Mouse (Mus musculus) intestine, postnatal 0 days (tissue): ENCODE data around the gene Kel. TPM values are rescaled to one million over a fixed set of nuclear protein-coding genes. Genes with fewer than 3 reads are reported as not detected.

Experiments
- ATAC-seq: fragments of 200-750 bp; cut with Nextera tagmentation; 2 replicates; pipeline ENCODE4 v1.8.0; 2017; ENCODE audit warnings: mild to moderate bottlenecking, moderate TSS enrichment, moderate library complexity
- H3K27ac ChIP-seq: fragments of 300-500 bp; sonication (generic); 2 replicates; pipeline ENCODE4 v1.5.1; 2014; ENCODE audit warnings: mild to moderate bottlenecking, low read depth, low read length, moderate library complexity
- H3K27me3 ChIP-seq: fragments of 300-500 bp; sonication (generic); replicated peaks from 2 replicates; pipeline ENCODE4 v1.6.1; 2014; ENCODE audit warnings: low read length, mixed read lengths; ENCODE audit not compliant: control insufficient read depth, insufficient read depth
- H3K36me3 ChIP-seq: fragments of 300-500 bp; sonication (generic); 2 replicates; pipeline ENCODE4 v1.6.1; 2014; ENCODE audit warnings: mild to moderate bottlenecking, moderate library complexity; ENCODE audit not compliant: control insufficient read depth, insufficient read depth
- H3K4me1 ChIP-seq: fragments of 300-500 bp; sonication (generic); replicated peaks from 2 replicates; pipeline ENCODE4 v1.6.1; 2014; ENCODE audit warnings: antibody characterized with exemption, low read length, mixed read lengths; ENCODE audit not compliant: control insufficient read depth, insufficient read depth
- H3K4me2 ChIP-seq: fragments of 300-500 bp; sonication (generic); replicated peaks from 2 replicates; pipeline ENCODE4 v1.6.1; 2014; ENCODE audit warnings: low read depth, mild to moderate bottlenecking, moderate library complexity
- H3K4me3 ChIP-seq: fragments of 300-500 bp; sonication (generic); 2 replicates; pipeline ENCODE4 v1.5.1; 2014; ENCODE audit warnings: low read depth, low read length
- H3K9ac ChIP-seq: fragments of 300-500 bp; sonication (generic); 2 replicates; pipeline ENCODE4 v1.6.1; 2014; ENCODE audit warnings: mild to moderate bottlenecking, low read depth, low read length
- H3K9me3 ChIP-seq: fragments of 300-500 bp; sonication (generic); 2 replicates; pipeline ENCODE4 v1.6.1; 2016; ENCODE audit warnings: mixed run types; ENCODE audit not compliant: control insufficient read depth
- CTCF ChIP-seq: sonication (generic); IDR thresholded peaks from 2 replicates; pipeline ENCODE4 v1.5.1; 2016; ENCODE audit warnings: low read depth, mild to moderate bottlenecking, control low read depth, antibody characterized with exemption, moderate library complexity
- WGBS: fragments of 180-500 bp; shearing (Covaris S2); extraction: QIAGEN DNeasy Blood & Tissue Kit; methylation state at CpG from one replicate; pipeline ENCODE4 v1.1.7; 2014; 5-methylcytosine and 5-hydroxymethylcytosine counted together
- polyA plus RNA-seq: library from polyadenylated mRNA; unstranded; fragments of >200 nt; fragmentation: Nextera tagmentation; extraction: Ambion mirVana; gene quantifications from 2 replicates; pipeline ENCODE4 v1.2.1, GENCODE M21; 2015

The Kel gene
- polyA plus RNA-seq, 1 experiment from 2014 or later, result 0.10 TPM

DNA sequence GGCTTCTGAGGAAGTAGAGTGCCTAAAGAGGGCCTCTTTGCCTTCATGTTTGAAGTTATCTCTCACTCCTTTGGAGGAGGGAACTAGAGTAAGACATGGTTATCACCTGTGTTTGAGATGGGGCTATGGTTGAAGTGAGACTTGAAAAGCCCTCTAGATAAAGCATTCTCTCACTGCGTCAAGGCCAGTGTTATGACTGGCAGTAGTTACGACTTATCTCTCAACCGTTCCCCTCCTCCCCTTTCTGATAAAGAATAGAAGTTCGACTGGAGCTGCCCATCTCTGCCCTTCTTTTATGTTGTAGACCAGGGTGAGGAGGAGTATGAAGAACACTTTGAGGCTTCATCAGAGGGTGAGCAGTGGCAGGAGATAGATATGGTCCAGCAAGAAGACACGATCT, 19.2 kb downstream of the Kel start:
- no peak for TF ChIP-seq CTCF
- Histone ChIP-seq H3K36me3 (no peaks in the 10 kb centered on the region), H3K9me3 (no peaks in the 10 kb centered on the region), H3K4me3 (no peak overlapping the region), H3K4me2 (no peak overlapping the region), H3K9ac (no peak overlapping the region), H3K27me3 (no peaks in the 10 kb centered on the region), H3K4me1 (no peaks in the 10 kb centered on the region; the same call in 1 of the 2 replicates), H3K27ac (no peak overlapping the region)
- no peak for ATAC-seq
- WGBS, result 56% methylated on average over 5 of the region's 5 CpGs

DNA sequence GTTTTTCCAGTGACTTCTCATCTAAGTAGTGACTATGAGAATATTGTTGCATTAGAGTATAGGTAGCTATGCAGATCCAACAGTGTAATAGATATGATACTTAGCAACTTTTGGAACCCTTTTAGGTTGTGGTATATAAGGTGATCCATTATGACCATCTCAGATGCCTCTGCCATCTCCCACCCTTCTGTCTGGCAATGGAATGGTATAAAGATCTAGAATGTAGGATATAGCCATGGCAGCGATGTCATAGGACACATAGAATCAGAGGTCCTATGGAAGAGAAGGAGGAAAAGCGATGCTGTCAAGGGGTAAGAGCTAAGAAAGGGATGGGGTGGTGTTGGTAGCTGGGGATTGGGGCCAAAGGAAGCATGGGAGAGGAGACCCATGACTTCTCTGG, 20.0 kb downstream of the Kel start, which contains the start of gene Llcfc1:
TSS of gene Llcfc1 (plus strand) at position 301 of the 400 bp plus-strand sequence.
- H3K27me3 ChIP-seq, result no peaks in the 10 kb centered on the region
- 93% methylated on average over 2 of the region's 2 CpGs for WGBS
- no peak within 1 kb of the TSS for H3K9ac ChIP-seq
- H3K36me3 ChIP-seq, result no peaks in the 10 kb centered on the region
- H3K9me3 ChIP-seq, result no peaks in the 10 kb centered on the region
- no peaks in the 10 kb centered on the region; the same call in 1 of the 2 replicates for H3K4me1 ChIP-seq
- TF ChIP-seq CTCF, result no peak
- H3K4me3 ChIP-seq, result no peak within 1 kb of the TSS
- no peak within 1 kb of the TSS for H3K27ac ChIP-seq
- no peak within 1 kb of the TSS for H3K4me2 ChIP-seq
- ATAC-seq, result no peak

DNA sequence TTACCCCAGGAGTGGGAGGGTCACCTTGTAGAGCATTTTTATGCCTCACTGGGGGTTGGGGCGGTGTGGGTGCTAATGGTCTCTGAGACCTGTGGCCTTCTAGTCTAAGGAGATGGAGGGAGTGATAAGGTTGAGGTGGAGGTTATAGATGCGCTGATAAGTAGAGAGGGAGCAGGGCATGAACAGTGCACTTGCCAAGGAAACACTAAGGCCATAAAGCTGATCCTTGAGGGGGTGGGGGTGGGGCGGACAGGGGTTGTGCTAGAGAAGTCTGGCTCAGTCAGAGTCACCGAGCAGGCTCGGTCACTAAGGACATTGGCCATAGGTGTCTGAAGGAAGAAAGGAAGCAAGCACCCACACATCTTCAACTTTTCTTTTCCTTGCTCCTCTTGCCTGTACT, 22.5 kb downstream of the Kel start:
- no peak for TF ChIP-seq CTCF
- Histone ChIP-seq H3K9ac (no peak overlapping the region), H3K27me3 (no peaks in the 10 kb centered on the region), H3K27ac (no peak overlapping the region), H3K36me3 (no peaks in the 10 kb centered on the region), H3K4me1 (no peaks in the 10 kb centered on the region; the same call in 1 of the 2 replicates), H3K9me3 (no peaks in the 10 kb centered on the region), H3K4me2 (no peak overlapping the region), H3K4me3 (no peak overlapping the region)
- WGBS, result 53% methylated on average over 5 of the region's 5 CpGs
- no peak for ATAC-seq

DNA sequence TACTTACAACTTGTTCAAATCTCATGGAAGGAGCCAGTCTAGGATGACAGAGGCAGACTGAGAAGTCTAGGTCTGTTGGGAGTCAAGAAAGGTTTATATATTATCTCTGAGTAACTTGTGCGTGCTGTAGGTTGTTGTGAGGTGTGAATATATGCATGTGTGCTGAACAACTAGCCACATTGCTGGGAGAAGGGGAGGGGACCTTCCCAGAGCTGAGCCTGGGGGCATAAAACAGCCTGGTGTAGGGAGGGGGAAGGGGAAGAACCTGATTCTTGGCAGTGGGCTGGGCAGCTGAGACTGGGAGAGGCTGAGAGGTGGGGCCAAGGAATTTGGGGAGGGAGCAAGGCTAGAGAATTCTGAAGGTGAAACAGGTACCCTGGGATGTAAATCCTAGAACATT, 23.5 kb downstream of the Kel start, which contains the start of gene Trpv5:
TSS of gene Trpv5 (minus strand) at position 101 of the 400 bp plus-strand sequence.
- Histone ChIP-seq H3K9ac (no peak within 1 kb of the TSS), H3K4me1 (no peaks in the 10 kb centered on the region; the same call in 1 of the 2 replicates), H3K4me3 (no peak within 1 kb of the TSS), H3K36me3 (no peaks in the 10 kb centered on the region), H3K27ac (no peak within 1 kb of the TSS), H3K27me3 (no peaks in the 10 kb centered on the region), H3K9me3 (no peaks in the 10 kb centered on the region), H3K4me2 (no peak within 1 kb of the TSS)
- TF ChIP-seq CTCF, result no peak
- WGBS, result 63% methylated on average over 1 of the region's 1 CpGs
- no peak for ATAC-seq

DNA sequence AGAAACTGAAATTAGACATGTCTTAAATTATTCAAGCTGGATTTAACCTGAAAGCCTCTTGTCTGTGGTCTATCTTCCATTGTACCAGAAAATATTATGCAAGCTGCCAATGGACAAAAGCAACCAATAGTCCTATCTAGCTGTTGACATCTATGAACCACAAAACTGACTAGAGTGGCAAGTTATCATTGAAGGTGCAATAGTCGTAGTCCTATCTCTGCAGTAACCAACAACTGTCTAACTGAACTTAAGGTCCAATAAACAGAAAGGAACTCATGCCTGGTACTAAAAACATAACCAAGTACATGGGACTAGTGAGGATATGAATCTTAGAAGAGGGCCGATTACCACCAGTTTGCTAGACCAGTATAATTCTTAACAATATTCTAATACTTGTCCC, 27.6 kb downstream of the Kel start:
- H3K9me3 ChIP-seq, result no peaks in the 10 kb centered on the region
- H3K4me1 ChIP-seq, result no peaks in the 10 kb centered on the region
- no peak for TF ChIP-seq CTCF
- no peak overlapping the region for H3K4me2 ChIP-seq
- ATAC-seq, result no peak
- H3K4me3 ChIP-seq, result no peak overlapping the region
- no peak overlapping the region for H3K27ac ChIP-seq
- WGBS, result 85% methylated on average over 2 of the region's 2 CpGs
- H3K36me3 ChIP-seq, result no peaks in the 10 kb centered on the region
- H3K27me3 ChIP-seq, result no peaks in the 10 kb centered on the region
- H3K9ac ChIP-seq, result no peak overlapping the region

DNA sequence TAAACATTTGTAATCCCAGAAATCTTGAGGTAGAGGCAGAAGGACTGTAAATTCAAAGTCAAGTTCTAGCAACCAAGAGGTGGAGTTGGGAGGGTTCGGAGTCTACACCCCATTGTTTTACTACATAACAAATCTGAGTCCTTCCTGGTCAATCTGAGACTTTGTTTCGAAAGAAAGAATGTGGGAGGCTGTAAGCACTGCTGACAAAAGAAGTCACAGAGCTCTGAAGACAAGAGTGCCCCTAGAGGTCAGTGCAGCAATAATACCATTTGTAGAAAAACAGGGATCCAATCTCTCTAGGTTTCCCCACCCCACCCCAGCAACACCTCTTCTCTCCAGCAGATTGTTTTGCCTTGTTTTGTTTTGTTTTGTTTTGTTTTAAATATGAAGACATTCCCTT, 41.8 kb downstream of the Kel start:
- peak; percentile 69 for ATAC-seq
- peak; percentile 73 for TF ChIP-seq CTCF

DNA sequence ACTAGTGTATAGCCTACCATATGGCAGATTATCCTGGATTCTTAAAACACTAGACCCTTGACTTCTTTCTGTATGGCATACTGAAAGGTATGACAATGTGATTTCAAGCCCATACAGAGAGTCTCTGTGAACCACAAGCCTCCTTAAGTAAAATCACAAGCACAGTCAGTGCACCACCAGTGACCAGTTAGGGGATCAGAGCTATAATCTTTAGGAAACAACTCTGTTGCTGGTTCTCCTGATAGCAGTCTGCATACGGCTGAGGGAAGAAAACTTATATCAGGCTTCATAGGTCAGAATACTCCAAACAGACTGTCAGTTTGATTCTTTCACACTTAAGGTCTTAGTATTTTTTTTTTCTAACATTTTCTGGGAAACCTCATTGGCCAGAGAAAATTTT, 45.7 kb downstream of the Kel start:
- no peak for ATAC-seq

More for the DNA sequence above, 41.8 kb downstream of the Kel start:
- H3K4me1 ChIP-seq, result no peaks in the 10 kb centered on the region
- H3K9ac ChIP-seq, result no peak overlapping the region
- no peaks in the 10 kb centered on the region for H3K36me3 ChIP-seq
- no peak overlapping the region for H3K4me3 ChIP-seq
- H3K27me3 ChIP-seq, result no peaks in the 10 kb centered on the region
- no peak overlapping the region for H3K27ac ChIP-seq
- no peak overlapping the region for H3K4me2 ChIP-seq
- H3K9me3 ChIP-seq, result no peaks in the 10 kb centered on the region
- 26% methylated on average over 2 of the region's 2 CpGs for WGBS

More for the DNA sequence above, 45.7 kb downstream of the Kel start:
- no peak for TF ChIP-seq CTCF
- Histone ChIP-seq H3K4me2 (no peak overlapping the region), H3K9me3 (no peaks in the 10 kb centered on the region), H3K27ac (no peak overlapping the region), H3K4me1 (no peaks in the 10 kb centered on the region), H3K27me3 (no peaks in the 10 kb centered on the region), H3K9ac (no peak overlapping the region), H3K4me3 (no peak overlapping the region), H3K36me3 (no peaks in the 10 kb centered on the region)
- WGBS, result 55% methylated on average over 1 of the region's 1 CpGs
